Mouse (Mus musculus): ENCODE measurements around the gene Rxfp1. TPM values are rescaled to one million over a fixed set of nuclear protein-coding genes. Genes with fewer than 3 reads are reported as not detected.
A peak's percentile ranks its signal among the peaks of the same experiment; 100 is the strongest.
"Not testable (repeated sequence)": the region's sequence is repeated elsewhere in the genome, so short reads cannot be mapped to it uniquely, and the experiment has no call there.

Gene Rxfp1
- polyA plus RNA-seq, 1 experiment from 2014 or later, result not detected

DNA sequence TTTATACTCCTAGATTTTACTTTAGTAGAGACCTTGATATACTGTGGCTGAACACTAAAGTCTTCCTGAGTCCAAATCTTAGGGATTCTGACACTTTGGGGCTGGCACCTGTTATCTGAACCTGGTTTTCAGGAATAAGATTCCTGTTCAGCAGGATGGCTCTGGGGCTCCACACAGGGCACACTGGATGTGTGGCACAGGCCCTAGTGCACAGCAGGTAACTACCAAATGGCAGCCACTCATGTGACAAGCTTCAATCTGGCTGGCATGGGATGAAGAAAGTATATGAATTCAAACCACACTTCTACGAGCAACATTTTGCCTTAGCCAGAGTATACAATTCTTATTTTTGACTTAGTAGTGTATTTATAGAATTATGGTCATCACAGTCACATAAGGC lies 771 bp upstream of the Rxfp1 start:
- Histone ChIP-seq H3K9me3 (ENCODE audit: control insufficient read depth, low read length) (no peaks in the 10 kb centered on the region), H3K27ac (ENCODE audit: low read depth, low read length) (no peak overlapping the region), H3K27me3 (ENCODE audit: control insufficient read depth, insufficient read depth, low read length) (no peaks in the 10 kb centered on the region), H3K4me3 (ENCODE audit: low read depth, low read length) (no peak overlapping the region), H3K9ac (ENCODE audit: low read length) (no peak overlapping the region), H3K4me1 (ENCODE audit: control insufficient read depth, insufficient read depth, low read length) (no peaks in the 10 kb centered on the region), H3K4me2 (no peak overlapping the region), H3K36me3 (ENCODE audit: control insufficient read depth, insufficient read depth, low read length) (no peaks in the 10 kb centered on the region)
- no peak for DNase-seq (ENCODE audit: low spot score, missing footprints)
- no peak for ATAC-seq (ENCODE audit: low FRiP score)
- WGBS, result 94% methylated on average over 1 of the region's 1 CpGs

GRCm38 (mm10) chr3:79726506-79727075 lies 11.1 kb downstream of the Rxfp1 start:
- Histone ChIP-seq H3K4me1 (ENCODE audit: control insufficient read depth, insufficient read depth, low read length) (no peaks in the 10 kb centered on the region), H3K36me3 (ENCODE audit: control insufficient read depth, insufficient read depth, low read length) (no peaks in the 10 kb centered on the region), H3K4me2 (no peak overlapping the region), H3K4me3 (ENCODE audit: low read depth, low read length) (no peak overlapping the region), H3K9me3 (ENCODE audit: control insufficient read depth, low read length) (no peaks in the 10 kb centered on the region), H3K27me3 (ENCODE audit: control insufficient read depth, insufficient read depth, low read length) (no peaks in the 10 kb centered on the region), H3K9ac (ENCODE audit: low read length) (no peak overlapping the region), H3K27ac (ENCODE audit: low read depth, low read length) (no peak overlapping the region)
- ATAC-seq (ENCODE audit: low FRiP score), result no peak
- 90% methylated on average over 14 of the region's 14 CpGs for WGBS
- no peak for DNase-seq (ENCODE audit: low spot score, missing footprints)

DNA sequence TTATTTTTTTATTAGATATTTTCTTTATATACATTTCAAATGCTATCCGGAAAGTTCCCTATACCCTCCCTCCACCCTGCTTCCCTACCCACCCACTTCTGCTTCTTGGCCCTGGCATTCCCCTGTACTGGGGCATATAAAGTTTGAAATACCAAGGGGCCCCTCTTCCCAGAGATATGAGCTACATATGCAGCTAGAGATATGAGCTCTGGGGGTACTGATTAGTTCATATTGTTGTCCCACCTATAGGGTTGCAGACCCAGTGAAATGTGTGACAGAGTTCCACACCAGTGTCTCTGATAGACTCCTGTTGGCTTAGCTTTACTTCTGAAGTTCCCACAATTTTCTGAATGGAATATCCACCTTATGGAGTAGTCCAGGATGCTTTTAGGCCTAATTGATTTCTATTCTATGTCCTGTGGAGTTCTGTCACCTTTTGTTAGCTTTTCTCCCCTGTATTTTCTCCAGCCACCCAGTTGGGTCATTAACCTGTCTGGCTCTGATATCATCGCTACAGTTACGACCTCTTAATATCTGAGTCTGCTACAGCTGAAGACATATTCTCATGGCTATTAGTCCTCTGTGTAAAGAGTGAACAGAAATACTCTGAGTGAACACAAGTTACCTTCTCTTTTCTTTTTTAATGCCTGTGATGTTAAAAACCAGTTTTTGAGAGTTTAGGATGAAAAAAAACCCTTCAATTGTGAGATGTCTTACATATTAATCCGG lies 16.8 kb downstream of the Rxfp1 start:
- DNase-seq (ENCODE audit: low spot score, missing footprints) (no peak), ATAC-seq (ENCODE audit: low FRiP score) (no peak)
- Histone ChIP-seq H3K27ac (ENCODE audit: low read depth, low read length) (no peak overlapping the region), H3K36me3 (ENCODE audit: control insufficient read depth, insufficient read depth, low read length) (no peaks in the 10 kb centered on the region), H3K4me2 (no peak overlapping the region), H3K4me1 (ENCODE audit: control insufficient read depth, insufficient read depth, low read length) (no peaks in the 10 kb centered on the region), H3K27me3 (ENCODE audit: control insufficient read depth, insufficient read depth, low read length) (no peaks in the 10 kb centered on the region), H3K9me3 (ENCODE audit: control insufficient read depth, low read length) (no peaks in the 10 kb centered on the region), H3K4me3 (ENCODE audit: low read depth, low read length) (no peak overlapping the region), H3K9ac (ENCODE audit: low read length) (no peak overlapping the region)
- WGBS, result 92% methylated on average over 4 of the region's 4 CpGs

- no peak overlapping the region for H3K4me3 ChIP-seq (ENCODE audit: low read depth, low read length)
- H3K36me3 ChIP-seq (ENCODE audit: control insufficient read depth, insufficient read depth, low read length), result no peaks in the 10 kb centered on the region
- no peaks in the 10 kb centered on the region for H3K9me3 ChIP-seq (ENCODE audit: control insufficient read depth, low read length)
- no peak overlapping the region for H3K9ac ChIP-seq (ENCODE audit: low read length)
- H3K4me1 ChIP-seq (ENCODE audit: control insufficient read depth, insufficient read depth, low read length), result no peaks in the 10 kb centered on the region
- no peak overlapping the region for H3K27ac ChIP-seq (ENCODE audit: low read depth, low read length)
- 87% methylated on average over 8 of the region's 8 CpGs for WGBS
- H3K27me3 ChIP-seq (ENCODE audit: control insufficient read depth, insufficient read depth, low read length), result no peaks in the 10 kb centered on the region
- H3K4me2 ChIP-seq, result no peak overlapping the region
- DNase-seq (ENCODE audit: low spot score, missing footprints) (no peak), ATAC-seq (ENCODE audit: low FRiP score) (no peak)
Observed at GRCm38 (mm10) chr3:79706436-79706835, 31.2 kb downstream of the Rxfp1 start.

- Histone ChIP-seq H3K4me2 (no peak overlapping the region), H3K27ac (ENCODE audit: low read depth, low read length) (no peak overlapping the region), H3K9ac (ENCODE audit: low read length) (no peak overlapping the region), H3K4me1 (ENCODE audit: control insufficient read depth, insufficient read depth, low read length) (no peaks in the 10 kb centered on the region), H3K27me3 (ENCODE audit: control insufficient read depth, insufficient read depth, low read length) (no peaks in the 10 kb centered on the region), H3K36me3 (ENCODE audit: control insufficient read depth, insufficient read depth, low read length) (no peaks in the 10 kb centered on the region), H3K4me3 (ENCODE audit: low read depth, low read length) (no peak overlapping the region), H3K9me3 (ENCODE audit: control insufficient read depth, low read length) (no peaks in the 10 kb centered on the region)
- 86% methylated on average over 4 of the region's 4 CpGs for WGBS
- ATAC-seq (ENCODE audit: low FRiP score), result no peak
- DNase-seq (ENCODE audit: low spot score, missing footprints), result no peak
Observed at GRCm38 (mm10) chr3:79703135-79703534, 34.5 kb downstream of the Rxfp1 start.

GRCm38 (mm10) chr3:79691957-79692356 lies 45.7 kb downstream of the Rxfp1 start:
- ATAC-seq (ENCODE audit: low FRiP score) (no peak), DNase-seq (ENCODE audit: low spot score, missing footprints) (no peak)
- no peaks in the 10 kb centered on the region for H3K27me3 ChIP-seq (ENCODE audit: control insufficient read depth, insufficient read depth, low read length)
- no peak overlapping the region for H3K4me3 ChIP-seq (ENCODE audit: low read depth, low read length)
- no peak overlapping the region for H3K9ac ChIP-seq (ENCODE audit: low read length)
- no peaks in the 10 kb centered on the region for H3K4me1 ChIP-seq (ENCODE audit: control insufficient read depth, insufficient read depth, low read length)
- H3K36me3 ChIP-seq (ENCODE audit: control insufficient read depth, insufficient read depth, low read length), result no peaks in the 10 kb centered on the region
- no peak overlapping the region for H3K4me2 ChIP-seq
- 92% methylated on average over 2 of the region's 2 CpGs for WGBS
- H3K9me3 ChIP-seq (ENCODE audit: control insufficient read depth, low read length), result peaks cover 3% of the 10 kb centered on the region; the same call in 1 of the 2 replicates
- H3K27ac ChIP-seq (ENCODE audit: low read depth, low read length), result no peak overlapping the region

DNA sequence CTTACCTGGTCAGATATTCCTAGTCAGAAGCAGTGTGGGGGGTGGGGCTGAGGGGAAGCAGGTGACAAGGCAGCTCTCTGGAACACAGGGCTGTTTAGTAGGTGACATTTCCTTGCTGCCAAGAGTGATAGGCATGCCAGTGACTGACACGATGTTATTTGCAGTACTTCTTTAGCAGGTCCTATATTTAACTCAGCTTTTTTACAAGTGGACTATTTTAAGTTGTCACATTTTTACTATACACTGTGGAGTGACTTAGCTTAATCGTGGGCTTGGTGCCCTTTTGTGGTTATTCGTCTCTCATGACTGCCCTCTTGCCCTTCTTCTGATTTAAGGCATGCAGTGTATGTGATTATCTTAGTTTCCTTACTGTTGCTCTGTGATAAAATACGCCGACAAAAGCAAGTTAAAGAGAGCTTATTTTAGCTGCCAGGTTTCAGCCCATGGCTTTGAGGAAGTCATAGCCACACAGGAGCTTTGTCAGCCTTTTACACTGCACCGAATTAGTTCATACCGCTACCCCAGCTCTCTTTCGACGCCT lies 47.5 kb downstream of the Rxfp1 start:
- H3K4me3 ChIP-seq (ENCODE audit: low read depth, low read length), result no peak overlapping the region
- H3K4me1 ChIP-seq (ENCODE audit: control insufficient read depth, insufficient read depth, low read length), result no peaks in the 10 kb centered on the region
- H3K9ac ChIP-seq (ENCODE audit: low read length), result no peak overlapping the region
- no peaks in the 10 kb centered on the region for H3K27me3 ChIP-seq (ENCODE audit: control insufficient read depth, insufficient read depth, low read length)
- no peak overlapping the region for H3K27ac ChIP-seq (ENCODE audit: low read depth, low read length)
- H3K36me3 ChIP-seq (ENCODE audit: control insufficient read depth, insufficient read depth, low read length), result no peaks in the 10 kb centered on the region
- DNase-seq (ENCODE audit: low spot score, missing footprints) (no peak), ATAC-seq (ENCODE audit: low FRiP score) (no peak)
- no peak overlapping the region for H3K4me2 ChIP-seq
- WGBS, result 92% methylated on average over 9 of the region's 9 CpGs
- peaks cover 3% of the 10 kb centered on the region; the same call in 1 of the 2 replicates for H3K9me3 ChIP-seq (ENCODE audit: control insufficient read depth, low read length)

DNA sequence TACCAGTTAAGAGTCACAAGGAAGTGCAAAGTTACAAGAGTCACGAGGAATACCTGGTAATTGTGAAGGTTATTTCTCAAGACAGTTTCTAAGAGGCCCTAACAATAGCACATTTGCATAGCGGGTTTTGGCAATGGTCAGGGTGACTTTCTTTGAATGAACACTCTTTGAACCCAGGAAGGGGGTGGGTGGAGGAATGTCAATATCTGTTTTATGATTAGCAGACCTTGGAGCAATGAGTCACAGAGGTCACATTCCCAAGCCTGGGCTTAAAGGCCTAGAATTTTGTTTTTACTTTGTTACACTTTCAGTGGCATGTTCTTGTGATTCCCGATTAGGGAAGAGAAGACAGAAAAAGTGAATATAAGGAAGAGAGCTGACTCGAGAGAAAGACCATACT lies 49.6 kb downstream of the Rxfp1 start:
- DNase-seq (ENCODE audit: low spot score, missing footprints), result peak; percentile 33
- ATAC-seq (ENCODE audit: low FRiP score); H3K4me3 ChIP-seq (ENCODE audit: low read depth, low read length); H3K27ac ChIP-seq (ENCODE audit: low read depth, low read length); H3K4me2 ChIP-seq; H3K36me3 ChIP-seq (ENCODE audit: control insufficient read depth, insufficient read depth, low read length); H3K9ac ChIP-seq (ENCODE audit: low read length); H3K9me3 ChIP-seq (ENCODE audit: control insufficient read depth, low read length); H3K27me3 ChIP-seq (ENCODE audit: control insufficient read depth, insufficient read depth, low read length); H3K4me1 ChIP-seq (ENCODE audit: control insufficient read depth, insufficient read depth, low read length): not testable (repeated sequence)
- 82% methylated on average over 4 of the region's 4 CpGs for WGBS

GRCm38 (mm10) chr3:79683529-79683928 lies 54.2 kb downstream of the Rxfp1 start:
- Histone ChIP-seq H3K4me2 (no peak overlapping the region), H3K4me1 (ENCODE audit: control insufficient read depth, insufficient read depth, low read length) (no peaks in the 10 kb centered on the region; the same call in 1 of the 2 replicates), H3K9me3 (ENCODE audit: control insufficient read depth, low read length) (peaks cover 3% of the 10 kb centered on the region; the same call in 1 of the 2 replicates), H3K27me3 (ENCODE audit: control insufficient read depth, insufficient read depth, low read length) (no peaks in the 10 kb centered on the region), H3K27ac (ENCODE audit: low read depth, low read length) (no peak overlapping the region), H3K9ac (ENCODE audit: low read length) (no peak overlapping the region), H3K4me3 (ENCODE audit: low read depth, low read length) (no peak overlapping the region), H3K36me3 (ENCODE audit: control insufficient read depth, insufficient read depth, low read length) (no peaks in the 10 kb centered on the region)
- ATAC-seq (ENCODE audit: low FRiP score) (no peak), DNase-seq (ENCODE audit: low spot score, missing footprints) (no peak)
- WGBS, result 86% methylated on average over 8 of the region's 8 CpGs
